Mouse (Mus musculus) hematopoietic stem cell, adult 5-6 weeks (primary cell): ENCODE results near the gene Wnt10a. TPM values are rescaled to one million over a fixed set of nuclear protein-coding genes. Genes with fewer than 3 reads are reported as not detected.
"Not testable (repeated sequence)": the region's sequence is repeated elsewhere in the genome, so short reads cannot be mapped to it uniquely, and the experiment has no call there.

ENCODE experiments used
- ATAC-seq, 2 experiments: fragments of 125-278 bp in 1 of 2; replicated peaks in 1 of 2; 2 replicates each; pipeline ENCODE4 v1.8.0; 2016 to 2017; ENCODE audit warnings: inconsistent platforms in 2 of 2, mild to moderate bottlenecking in 2 of 2, moderate number of reproducible peaks in 2 of 2, low read depth in 1 of 2, moderate TSS enrichment in 1 of 2; ENCODE audit not compliant: low FRiP score in 2 of 2, poor library complexity in 2 of 2, severe bottlenecking in 2 of 2, insufficient read depth in 1 of 2, low TSS enrichment in 1 of 2
- total RNA-seq: library from RNA; stranded (forward); fragments of 172-1452, 232-1000 nt; gene quantifications from 2 replicates; pipeline ENCODE4 v1.2.3, GENCODE M21; 2017

Gene Wnt10a
- total RNA-seq, 1 experiment from 2014 or later: not detected

- ATAC-seq: no peak
Observed at GRCm38 (mm10) chr1:74805843-74806242, 14.5 kb downstream of the Wnt10a start.

GRCm38 (mm10) chr1:74806360-74807311 lies 15.3 kb downstream of the Wnt10a start:
- peak in 1 of 2 experiments; percentile 45; a peak in 2 of 4 replicates for ATAC-seq

GRCm38 (mm10) chr1:74807551-74808071 lies 16.3 kb downstream of the Wnt10a start:
- no peak for ATAC-seq

- peak; percentile 70 to 72 for ATAC-seq
Observed at GRCm38 (mm10) chr1:74808078-74808477, 16.8 kb downstream of the Wnt10a start.

- ATAC-seq: no peak
Observed at GRCm38 (mm10) chr1:74809007-74809406, 17.7 kb downstream of the Wnt10a start.

- ATAC-seq: no peak
Observed at GRCm38 (mm10) chr1:74814931-74815647, 23.8 kb downstream of the Wnt10a start.

GRCm38 (mm10) chr1:74815965-74816364 lies 24.6 kb downstream of the Wnt10a start:
- not testable (repeated sequence) for ATAC-seq

GRCm38 (mm10) chr1:74816612-74817199 lies 25.4 kb downstream of the Wnt10a start:
- peak; percentile 97 for ATAC-seq

- peak; percentile 33 to 54; a peak in 2 of 4 replicates for ATAC-seq
Observed at GRCm38 (mm10) chr1:74817219-74817618, 25.9 kb downstream of the Wnt10a start.

GRCm38 (mm10) chr1:74818509-74818908 lies 27.2 kb downstream of the Wnt10a start:
- ATAC-seq: no peak

- ATAC-seq: not testable (repeated sequence)
Observed at GRCm38 (mm10) chr1:74823598-74823997, 32.3 kb downstream of the Wnt10a start.

- ATAC-seq: no peak
Observed at GRCm38 (mm10) chr1:74824518-74825302, 33.4 kb downstream of the Wnt10a start.

- peak; percentile 48 to 56; a peak in 2 of 4 replicates for ATAC-seq
Observed at GRCm38 (mm10) chr1:74830061-74830460, 38.7 kb downstream of the Wnt10a start.

- ATAC-seq: no peak
Observed at GRCm38 (mm10) chr1:74833255-74833654, 41.9 kb downstream of the Wnt10a start.

GRCm38 (mm10) chr1:74843090-74843489 lies 51.8 kb downstream of the Wnt10a start:
- ATAC-seq: no peak

- ATAC-seq: no peak
Observed at GRCm38 (mm10) chr1:74846341-74846740, 55.0 kb downstream of the Wnt10a start.

- no peak for ATAC-seq
Observed at GRCm38 (mm10) chr1:74848946-74849345, 57.6 kb downstream of the Wnt10a start.
